Mouse (Mus musculus): ENCODE results near the gene Nubp1. TPM values are rescaled to one million over a fixed set of nuclear protein-coding genes. Genes with fewer than 3 reads are reported as not detected.

The Nubp1 gene
- total RNA-seq, 2 experiments from 2014 or later: 6.7 to 8.6 TPM

DNA sequence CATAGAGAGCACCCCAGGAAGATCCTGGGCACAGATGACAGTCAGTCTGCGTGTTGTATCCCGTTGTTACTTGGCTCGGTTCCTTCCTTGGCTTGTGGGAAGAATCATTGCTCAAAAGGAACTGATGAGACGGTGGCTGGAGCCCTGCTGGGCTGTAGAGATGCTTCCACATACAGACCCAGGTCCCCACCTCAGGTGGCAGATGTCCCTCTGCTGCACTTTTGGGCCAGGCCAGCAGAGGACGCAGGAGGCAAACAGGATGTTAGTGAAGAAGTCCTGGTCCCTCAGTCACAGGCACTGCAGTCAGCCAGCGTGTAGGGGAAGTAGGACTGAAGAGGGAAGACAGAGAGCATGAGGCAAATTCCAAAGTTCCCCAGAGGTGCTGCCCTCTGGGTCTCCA is 4.2 kb downstream of the Nubp1 start:
- no peak for ATAC-seq (replicated peaks; ENCODE audit: low FRiP score, poor library complexity, severe bottlenecking)

DNA sequence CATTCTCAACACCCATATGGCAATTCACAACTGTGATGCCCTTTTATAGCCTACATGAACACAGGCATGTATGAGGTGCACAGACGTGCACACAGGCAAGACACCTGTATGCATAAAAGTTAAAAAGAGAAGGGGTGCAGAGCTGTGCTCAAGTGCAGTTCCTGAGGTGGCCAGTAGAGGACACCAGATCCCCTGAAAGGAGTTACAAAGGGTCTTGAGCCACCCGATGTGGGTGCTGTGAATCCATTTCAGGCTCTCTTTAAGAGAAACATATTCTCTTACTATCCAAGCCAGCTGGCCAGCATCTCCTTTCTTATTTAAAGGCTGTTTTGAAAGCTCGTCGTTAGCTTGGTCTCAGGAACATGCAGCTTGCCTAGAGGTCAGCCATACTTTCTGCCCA is 5.1 kb downstream of the Nubp1 start:
- no peak for ATAC-seq (replicated peaks; ENCODE audit: low FRiP score, poor library complexity, severe bottlenecking)

GRCm38 (mm10) chr16:10417723-10418259 is 6.0 kb downstream of the Nubp1 start:
- ATAC-seq (replicated peaks; ENCODE audit: low FRiP score, poor library complexity, severe bottlenecking): no peak

DNA sequence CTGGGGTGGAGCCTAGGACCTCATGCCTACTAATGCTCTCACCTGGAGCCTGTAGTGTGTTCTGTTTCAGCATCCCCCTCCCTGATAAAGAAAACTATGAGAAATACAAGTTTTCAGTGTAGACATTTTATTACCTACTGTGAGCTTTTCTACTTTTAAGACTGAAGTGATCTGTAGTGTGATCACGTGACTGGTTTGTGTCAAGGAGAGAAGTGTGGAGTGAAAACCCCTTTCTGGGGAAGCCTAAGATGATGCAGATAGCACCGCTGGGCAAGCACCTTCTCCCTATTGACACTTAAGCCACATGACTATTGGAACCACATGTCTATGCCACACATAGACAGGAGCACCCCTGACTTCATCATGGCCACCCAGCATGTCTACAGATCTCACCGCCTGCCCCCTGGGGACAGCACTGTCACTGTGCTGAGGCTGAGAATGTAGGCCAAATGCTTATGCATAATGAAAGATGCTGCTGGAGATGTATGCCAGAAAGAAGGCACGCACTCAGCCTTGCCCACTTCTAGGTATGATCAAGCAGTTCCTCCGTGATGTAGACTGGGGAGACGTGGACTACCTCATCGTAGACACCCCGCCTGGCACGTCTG is 8.8 kb downstream of the Nubp1 start:
- ATAC-seq (replicated peaks; ENCODE audit: low FRiP score, poor library complexity, severe bottlenecking): no peak

DNA sequence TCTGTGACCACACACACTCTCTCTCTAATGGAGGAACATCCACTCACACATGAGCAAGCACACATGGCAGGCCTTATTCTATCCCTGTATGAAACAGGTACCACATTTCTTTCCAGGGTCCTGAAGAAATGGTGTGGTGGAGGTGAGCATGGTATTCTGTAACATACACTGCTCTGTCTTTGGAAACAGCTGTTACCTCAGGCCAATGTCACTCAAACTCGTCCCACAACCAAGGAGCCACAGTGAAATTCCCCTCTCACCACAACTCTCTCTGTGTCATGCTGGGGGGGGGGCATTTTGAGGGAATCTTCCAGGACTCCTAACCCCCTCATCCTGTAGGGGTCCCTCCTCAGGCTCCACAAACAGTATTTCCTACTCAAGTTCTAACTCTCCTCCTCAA is 20.2 kb downstream of the Nubp1 start:
- no peak for ATAC-seq (replicated peaks; ENCODE audit: low FRiP score, poor library complexity, severe bottlenecking)

DNA sequence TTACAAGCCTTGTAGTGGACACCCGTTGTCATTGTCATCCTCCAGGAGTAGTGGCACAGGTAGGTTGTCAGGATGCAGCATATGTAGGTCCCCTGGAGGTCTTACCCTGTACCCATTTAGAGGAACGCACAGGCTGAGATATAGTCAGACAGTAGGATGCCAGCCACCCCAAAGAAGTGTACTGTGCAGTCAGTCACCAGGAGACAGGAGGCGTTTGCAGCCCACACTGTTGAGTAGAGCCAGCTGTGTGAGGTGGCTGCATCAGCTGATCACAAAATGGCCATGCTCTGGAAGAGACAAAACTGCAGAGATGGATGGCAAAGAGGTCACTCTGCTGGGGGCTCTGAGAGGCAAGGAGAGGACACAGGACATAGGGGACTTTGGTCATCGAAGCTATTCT is 20.6 kb downstream of the Nubp1 start:
- ATAC-seq (replicated peaks; ENCODE audit: low FRiP score, poor library complexity, severe bottlenecking): no peak

GRCm38 (mm10) chr16:10433344-10433743 is 21.6 kb downstream of the Nubp1 start:
- no peak for ATAC-seq (replicated peaks; ENCODE audit: low FRiP score, poor library complexity, severe bottlenecking)

- ATAC-seq (replicated peaks; ENCODE audit: low FRiP score, poor library complexity, severe bottlenecking): no peak
Observed at GRCm38 (mm10) chr16:10436166-10436565, 24.4 kb downstream of the Nubp1 start.

- ATAC-seq (replicated peaks; ENCODE audit: low FRiP score, poor library complexity, severe bottlenecking): no peak
Observed at GRCm38 (mm10) chr16:10438055-10438454, 26.3 kb downstream of the Nubp1 start.

- no peak for ATAC-seq (replicated peaks; ENCODE audit: low FRiP score, poor library complexity, severe bottlenecking)
Observed at GRCm38 (mm10) chr16:10441328-10441727, 29.6 kb downstream of the Nubp1 start.

DNA sequence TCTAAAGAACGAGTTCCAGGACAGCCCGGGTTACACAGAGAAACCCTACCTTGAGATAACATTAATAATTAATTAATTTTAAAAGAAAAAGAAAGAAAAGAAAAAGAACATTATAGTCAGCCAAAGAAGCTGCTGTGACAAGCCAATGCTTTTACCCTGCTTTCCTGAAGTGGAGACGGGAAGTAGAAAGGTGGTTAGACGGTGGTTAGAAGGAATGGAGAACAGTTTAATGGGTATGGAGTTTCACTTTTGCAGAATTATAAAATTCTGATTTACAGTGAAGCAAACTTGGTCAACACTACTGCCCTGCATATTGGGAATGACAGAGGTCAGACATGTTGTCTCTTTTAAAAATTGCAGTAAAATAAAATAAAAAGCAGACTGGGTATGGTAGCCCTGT is 30.0 kb downstream of the Nubp1 start:
- ATAC-seq (replicated peaks; ENCODE audit: low FRiP score, poor library complexity, severe bottlenecking): no peak

GRCm38 (mm10) chr16:10443723-10444122 is 32.0 kb downstream of the Nubp1 start:
- ATAC-seq (replicated peaks; ENCODE audit: low FRiP score, poor library complexity, severe bottlenecking): no peak

DNA sequence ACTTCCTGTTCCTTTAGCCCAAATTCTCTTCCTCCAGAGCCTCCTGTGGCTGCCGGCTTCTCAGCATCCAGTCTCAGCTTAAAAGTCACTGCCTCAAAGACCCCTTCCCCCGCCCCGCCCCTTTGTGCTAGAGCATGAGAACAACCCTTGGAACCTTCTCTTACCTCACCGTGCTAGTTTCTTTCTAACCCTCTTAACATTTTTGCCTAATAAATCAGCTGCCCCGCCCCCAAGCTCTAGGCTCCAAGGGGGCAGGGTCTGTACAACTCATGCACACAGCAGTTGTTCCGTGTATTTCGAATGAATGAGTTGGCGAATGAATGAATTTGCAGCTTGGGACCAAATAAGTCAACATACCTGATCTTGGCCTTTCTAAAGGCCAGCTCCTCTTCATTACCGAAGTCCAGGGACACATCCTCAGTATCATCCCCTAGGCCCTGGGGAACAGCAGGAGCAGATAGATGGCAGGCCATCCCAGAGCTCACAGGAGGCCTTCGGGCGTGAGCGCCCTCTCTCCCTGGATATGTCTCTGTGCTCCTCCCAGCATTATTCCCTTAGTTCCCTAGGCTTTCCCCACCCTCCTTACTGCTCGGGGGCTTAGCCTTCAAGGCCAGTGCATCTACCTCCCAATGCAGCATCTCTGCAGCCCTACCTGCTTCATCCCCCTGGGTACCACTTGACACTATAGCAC is 35.0 kb downstream of the Nubp1 start:
- no peak for ATAC-seq (replicated peaks; ENCODE audit: low FRiP score, poor library complexity, severe bottlenecking)

GRCm38 (mm10) chr16:10447264-10447594 is 35.5 kb downstream of the Nubp1 start, which contains the start of gene Tvp23a:
Gene Tvp23a, minus strand, starts transcription at chr16:10447362.
- ATAC-seq (replicated peaks; ENCODE audit: low FRiP score, poor library complexity, severe bottlenecking): no peak

GRCm38 (mm10) chr16:10447781-10448180 is 36.0 kb downstream of the Nubp1 start:
- no peak for ATAC-seq (replicated peaks; ENCODE audit: low FRiP score, poor library complexity, severe bottlenecking)

- no peak for ATAC-seq (replicated peaks; ENCODE audit: low FRiP score, poor library complexity, severe bottlenecking)
Observed at GRCm38 (mm10) chr16:10448931-10449330, 37.2 kb downstream of the Nubp1 start.

DNA sequence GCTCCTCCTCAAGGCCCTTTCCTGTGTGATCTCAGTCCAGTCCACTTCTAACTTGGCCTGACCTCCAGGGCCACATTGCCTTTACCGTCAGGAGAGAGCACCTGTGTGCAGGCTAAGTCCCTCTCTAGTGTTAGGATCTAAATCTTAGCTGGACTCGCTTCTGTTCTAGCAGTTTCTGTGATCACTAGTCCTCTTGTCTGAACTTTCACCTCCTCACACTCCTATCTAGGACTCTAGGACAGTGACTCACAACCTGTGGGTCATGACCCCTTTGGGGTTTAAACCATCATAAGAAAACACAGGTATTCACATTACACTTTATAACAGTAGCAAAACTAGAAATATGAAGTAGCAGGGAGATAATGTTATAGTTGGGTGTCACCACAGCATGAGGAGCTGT is 40.2 kb downstream of the Nubp1 start:
- ATAC-seq (replicated peaks; ENCODE audit: low FRiP score, poor library complexity, severe bottlenecking): no peak

DNA sequence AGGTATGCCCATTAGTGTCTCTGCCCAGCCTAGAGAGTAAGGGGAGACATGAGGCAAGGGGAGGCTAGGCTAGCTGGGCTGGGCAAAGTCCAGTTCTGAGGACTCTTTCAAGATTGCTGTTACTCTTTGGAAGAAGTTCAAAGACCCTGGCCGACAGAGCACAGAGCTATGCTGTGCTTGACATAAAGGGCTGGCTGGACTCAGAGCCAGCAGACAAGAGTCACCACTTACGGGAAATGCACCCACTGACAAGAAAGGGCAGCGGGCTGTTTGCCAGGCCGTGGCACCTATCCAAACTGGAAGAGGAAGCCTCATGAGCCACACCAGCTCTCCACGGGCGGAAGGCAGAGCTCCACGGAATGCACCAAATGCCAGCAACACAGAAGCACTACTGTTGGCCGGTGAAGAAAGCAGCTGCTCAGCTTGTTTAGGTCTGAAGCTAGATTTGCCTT is 40.7 kb downstream of the Nubp1 start:
- no peak for ATAC-seq (replicated peaks; ENCODE audit: low FRiP score, poor library complexity, severe bottlenecking)

- ATAC-seq (replicated peaks; ENCODE audit: low FRiP score, poor library complexity, severe bottlenecking): no peak
Observed at GRCm38 (mm10) chr16:10453872-10454582, 42.3 kb downstream of the Nubp1 start.

DNA sequence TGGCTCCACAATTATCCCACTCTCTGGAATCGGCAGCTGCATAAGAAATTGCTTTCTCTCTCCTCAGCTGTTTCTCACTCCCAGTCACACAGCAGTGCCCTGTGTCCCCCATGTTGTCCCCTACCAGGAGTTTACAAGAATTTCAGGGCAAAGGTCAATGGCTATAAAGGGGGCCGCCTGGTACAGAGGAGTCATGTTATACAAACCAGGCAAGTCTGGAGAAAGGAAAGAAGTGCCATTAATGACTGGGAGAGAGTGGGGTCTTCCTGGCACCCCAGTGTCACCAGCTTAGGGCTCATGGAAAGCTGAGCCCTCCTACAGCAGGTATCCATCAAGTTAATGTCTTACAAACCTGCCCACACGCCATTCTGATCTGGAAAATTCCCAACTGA is 42.8 kb downstream of the Nubp1 start:
- no peak for ATAC-seq (replicated peaks; ENCODE audit: low FRiP score, poor library complexity, severe bottlenecking)

DNA sequence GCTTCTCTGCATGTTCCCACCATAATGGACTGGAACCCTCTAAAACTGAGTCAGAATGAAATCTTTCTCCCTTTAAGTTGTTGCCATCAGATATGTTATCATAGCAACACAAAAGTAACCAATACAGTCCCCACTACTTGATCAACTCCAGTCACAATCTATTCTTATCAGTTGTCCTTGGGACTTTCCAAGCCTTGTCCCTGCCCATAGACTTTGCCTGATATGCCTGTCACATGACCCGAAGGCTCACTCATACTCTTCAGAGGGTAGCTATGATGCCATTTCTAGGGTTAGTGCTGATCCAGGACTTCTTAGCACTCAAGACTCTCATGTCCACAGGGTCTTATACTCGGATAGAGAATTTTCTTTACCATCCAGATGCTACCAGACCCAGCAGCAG is 48.4 kb downstream of the Nubp1 start:
- ATAC-seq (replicated peaks; ENCODE audit: low FRiP score, poor library complexity, severe bottlenecking): no peak
